ENCODE assay signal across 8 mouse cellular contexts in genomic region chr6:35252477-35253346, GRCm38 (mm10). TPM values are rescaled to one million over a fixed set of nuclear protein-coding genes. Genes with fewer than 3 reads are reported as not detected.
DNase-seq lines count a peak whose midpoint lies in the region; ATAC-seq lines count a peak whose summit lies in the region.

No protein-coding gene starts in this region.

- H3K4me1 ChIP-seq in hindbrain, embryonic 11.5 days (replicated peaks; ENCODE audit: control insufficient read depth, insufficient read depth, low read length): peaks cover 5% of the 10 kb centered on the region

- no peaks in the 10 kb centered on the region for H3K27me3 ChIP-seq in hindbrain, embryonic 11.5 days (ENCODE audit: control insufficient read depth, insufficient read depth, low read length)

- under 1% methylated on average over 58 of the region's 60 CpGs for WGBS in hindbrain, embryonic 11.5 days

- H3K9me3 ChIP-seq in hindbrain, embryonic 11.5 days (ENCODE audit: control insufficient read depth, low read length): no peaks in the 10 kb centered on the region

- H3K36me3 ChIP-seq in hindbrain, embryonic 11.5 days (ENCODE audit: control insufficient read depth, insufficient read depth, low read length): no peaks in the 10 kb centered on the region

- H3K9ac ChIP-seq in hindbrain, embryonic 11.5 days (ENCODE audit: low read depth, low read length): peak overlapping the region; percentile 90

- H3K4me3 ChIP-seq in hindbrain, embryonic 11.5 days (ENCODE audit: low read depth, low read length): peak overlapping the region; percentile 81

- peak overlapping the region; percentile 60 for H3K4me2 ChIP-seq in hindbrain, embryonic 11.5 days (replicated peaks; ENCODE audit: low read depth, low read length)

- H3K27ac ChIP-seq in hindbrain, embryonic 11.5 days (ENCODE audit: low read depth, low read length): peak overlapping the region; percentile 49

- peak; percentile 94 for DNase-seq in Muller cell, postnatal 12 days (ENCODE audit: inconsistent ontology term)
- peak; percentile 87 for DNase-seq in cerebellum, adult 9-10 months
- peak; percentile 52 to 92 for DNase-seq in frontal cortex, adult 2 months (ENCODE audit: extremely low spot score in 1 of 2, low spot score in 1 of 2)
- peak; percentile 94 for DNase-seq in hindbrain, embryonic 11.5 days (ENCODE audit: low spot score)
- DNase-seq in layer of hippocampus, postnatal 25 days (ENCODE audit: extremely low spot score in 1 of 2, low spot score in 1 of 2): peak; percentile 89 to 94
- peak; percentile 86 for DNase-seq in lung, postnatal 25 days (ENCODE audit: low spot score)
- DNase-seq in retina, embryonic 14.5 days (ENCODE audit: low spot score): peak; percentile 91
- peak; percentile 97 for DNase-seq in thymus, postnatal 4 days

- peak; percentile 92 for ATAC-seq in hindbrain, embryonic 11.5 days (ENCODE audit: low FRiP score)

RNA-seq across cellular contexts. Expression of gene Slc13a4, which starts 55.2 kb away (rescaled TPM):
- 8.7 and 13.8 TPM in 2 replicates for polyA plus RNA-seq in frontal cortex, adult 2 months (2012; rRNA removed)
- polyA plus RNA-seq in hindbrain, embryonic 11.5 days (2014; fragmentation: Nextera tagmentation; extraction: Ambion mirVana): 0.40 and 0.59 TPM in 2 replicates
- 1 to 10 TPM; 2.7 to 3.1 TPM for total RNA-seq in layer of hippocampus, postnatal 25 days (2021)

Comparison
In these comparisons a context has a peak if more than half of its experiments do, and no peak if none do; other contexts are left out.
1. Peak in every context shown above with its lines: DNase-seq, ATAC-seq, H3K4me3 ChIP-seq and H3K27ac ChIP-seq.